Mouse (Mus musculus): ENCODE measurements around the gene Fbxo48. TPM values are rescaled to one million over a fixed set of nuclear protein-coding genes. Genes with fewer than 3 reads are reported as not detected.

Fbxo48 gene
- total RNA-seq (2023), result 1 to 10 TPM; 3.8 to 5.3 TPM

DNA sequence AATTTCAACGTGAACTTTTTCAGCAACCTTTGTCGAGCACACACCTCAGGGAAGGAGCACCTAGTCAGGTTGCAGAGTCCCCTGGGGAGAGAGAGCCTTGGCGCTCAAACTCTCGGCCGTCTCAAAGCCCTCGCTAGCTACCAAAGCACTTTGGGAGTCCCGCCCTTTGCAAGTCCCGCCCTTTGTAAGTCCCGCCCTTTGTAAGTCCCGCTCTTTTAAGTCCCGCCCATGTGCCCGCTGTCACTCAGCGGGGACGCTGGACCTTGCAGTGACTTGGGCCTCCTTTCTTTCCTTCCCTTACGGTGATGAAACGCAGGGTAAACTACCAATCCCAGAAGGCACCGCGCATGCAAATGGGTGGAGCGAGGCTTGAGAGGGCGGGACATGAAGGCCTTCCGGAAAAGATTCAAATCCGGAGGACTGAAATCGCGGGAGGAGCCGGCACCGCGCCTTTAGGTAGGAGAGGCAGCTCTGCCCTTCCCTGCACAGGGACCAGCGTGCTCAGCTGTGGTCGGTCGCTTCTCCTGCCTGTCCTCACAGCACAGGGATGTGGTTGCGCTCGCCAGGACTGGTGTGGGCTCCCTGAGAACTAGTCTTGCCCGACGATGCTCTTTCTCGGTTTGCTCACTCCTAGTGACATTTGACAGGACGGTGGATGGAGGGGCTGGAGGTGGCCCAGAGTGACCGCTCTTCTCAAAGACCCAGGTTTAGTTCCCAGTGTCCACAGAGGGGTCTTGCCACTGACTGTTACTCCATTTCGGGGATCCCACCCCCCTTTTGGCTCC lies at the start of gene Fbxo48:
Gene Fbxo48, plus strand, starts transcription at position 400 of the 785 bp plus-strand sequence.

Other genes starting within 250 kb of the Fbxo48 start
- gene Egfr, start 199.2 kb upstream of the Fbxo48 start, total RNA-seq (2023), result under 1 TPM in 1 of 2 experiments, not detected in 1; 0.62 TPM
- 1 to 10 TPM in 1 of 2 experiments, under 1 TPM in 1; 0.90 to 1.2 TPM for gene Cnrip1, start 100.2 kb downstream of the Fbxo48 start, total RNA-seq (2023)
- 100 to 1,000 TPM; 301 to 310 TPM for gene Plek, start 101.0 kb downstream of the Fbxo48 start, total RNA-seq (2023)
- gene Ppp3r1, start 207.9 kb downstream of the Fbxo48 start, total RNA-seq (2023), result 10 to 100 TPM; 63.7 to 68.8 TPM
- gene Wdr92, start 230.7 kb downstream of the Fbxo48 start, total RNA-seq (2023), result 1 to 10 TPM; 4.4 to 4.8 TPM

Measured in neutrophil, adult 59 days (primary cell).